12 mouse cellular contexts compared by ENCODE assay signal in the genomic region with DNA sequence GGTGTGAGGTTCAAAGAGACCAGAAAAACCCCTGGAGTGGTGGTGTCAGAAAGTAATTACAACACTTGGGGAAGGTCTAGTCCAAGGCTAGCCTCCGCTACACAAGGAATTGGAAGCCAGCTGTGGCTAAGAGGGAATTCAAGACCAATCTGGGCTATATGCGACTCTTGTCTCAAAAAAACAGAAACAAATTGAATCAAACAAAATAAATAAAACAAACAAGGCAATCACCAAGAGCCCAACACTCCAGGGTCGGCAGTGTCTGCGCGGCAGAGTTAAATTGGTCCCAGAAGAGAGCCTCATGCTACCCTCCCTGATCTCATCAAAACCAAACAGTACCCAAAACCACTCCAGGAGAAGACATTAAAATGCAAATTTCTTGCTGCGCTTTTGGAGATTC. TPM values are rescaled to one million over a fixed set of nuclear protein-coding genes. Genes with fewer than 3 reads are reported as not detected.
DNase-seq lines count a peak whose midpoint lies in the region; ATAC-seq and TF ChIP-seq lines count a peak whose summit lies in the region.
"Had no signal": no experiment of that assay in that cellular context is flagged by ENCODE, and none has a peak within 500 bp of the region (broad histone marks: within the 10 kb centered on the region; RNA-seq: fewer than 3 reads in every experiment).

No protein-coding gene starts in this region.

- peak overlapping the region; percentile 58 for H3K27ac ChIP-seq in left cerebral cortex, adult 2 months
- no peak overlapping the region for H3K27ac ChIP-seq in embryonic facial prominence, embryonic 13.5 days
- no peak overlapping the region for H3K27ac ChIP-seq in midbrain, embryonic 13.5 days

- WGBS in embryonic facial prominence, embryonic 13.5 days: 2% methylated on average over 6 of the region's 6 CpGs
- WGBS in midbrain, embryonic 13.5 days: 3% methylated on average over 6 of the region's 6 CpGs

- TF ChIP-seq CTCF in left cerebral cortex, adult 2 months (IDR thresholded peaks at IDR 0.05): no peak

- H3K4me2 ChIP-seq in embryonic facial prominence, embryonic 13.5 days: peak overlapping the region; percentile 79
- H3K4me2 ChIP-seq in midbrain, embryonic 13.5 days (replicated peaks): peak overlapping the region; percentile 72; the same call in 1 of the 2 replicates

- no peak overlapping the region for H3K9ac ChIP-seq in embryonic facial prominence, embryonic 13.5 days
- H3K9ac ChIP-seq in midbrain, embryonic 13.5 days (replicated peaks): no peak overlapping the region

- peak; percentile 17 for DNase-seq in embryo, embryonic 10.5 days (ENCODE audit: low spot score)
- no peak for DNase-seq in embryo, embryonic 11 days
- no peak for DNase-seq in left cerebral cortex, adult 2 months (ENCODE audit: extremely low spot score in 1 of 2, low spot score in 2 of 2)
- no peak for DNase-seq in left cerebral cortex, adult 18-20 months (ENCODE audit: low spot score in 2 of 2)
- DNase-seq in ovary, postnatal 10 days (ENCODE audit: low spot score): no peak
- DNase-seq in urinary bladder, postnatal 36 days (ENCODE audit: low spot score in 2 of 2): no peak
- DNase-seq: heart, adult 18-20 months; heart, postnatal 36 days had no signal

- H3K9me3 ChIP-seq in embryonic facial prominence, embryonic 13.5 days: no peaks in the 10 kb centered on the region
- no peaks in the 10 kb centered on the region for H3K9me3 ChIP-seq in midbrain, embryonic 13.5 days

- peaks cover 31% of the 10 kb centered on the region for H3K4me1 ChIP-seq in embryonic facial prominence, embryonic 13.5 days
- H3K4me1 ChIP-seq in midbrain, embryonic 13.5 days (replicated peaks): peaks cover 18% of the 10 kb centered on the region

- no peak for ATAC-seq in embryonic facial prominence, embryonic 13.5 days (ENCODE audit: insufficient number of reproducible peaks, insufficient read depth, low FRiP score, low TSS enrichment, low read depth)
- no peak for ATAC-seq in midbrain, embryonic 13.5 days

- intact Hi-C loops in left cerebral cortex, adult 2 months (cut with DNase I): loop anchor here (2.0 to 10.0 kb wide), 2 partner anchors 26 to 360 kb away; no protein-coding TSS in a partner anchor

- H3K4me3 ChIP-seq in left cerebral cortex, adult 2 months: peak overlapping the region; percentile 54
- peak overlapping the region; percentile 49; the same call in 1 of the 2 replicates for H3K4me3 ChIP-seq in embryonic facial prominence, embryonic 13.5 days
- no peak overlapping the region; the same call in 1 of the 2 replicates for H3K4me3 ChIP-seq in midbrain, embryonic 13.5 days (replicated peaks)
- H3K4me3 ChIP-seq: myocyte had no signal

- no peaks in the 10 kb centered on the region for H3K36me3 ChIP-seq in embryonic facial prominence, embryonic 13.5 days
- H3K36me3 ChIP-seq in midbrain, embryonic 13.5 days: no peaks in the 10 kb centered on the region
- H3K36me3 ChIP-seq: G1E had no signal

- peaks cover 64% of the 10 kb centered on the region for H3K27me3 ChIP-seq in embryonic facial prominence, embryonic 13.5 days
- H3K27me3 ChIP-seq in midbrain, embryonic 13.5 days: peaks cover 61% of the 10 kb centered on the region

RNA-seq across cellular contexts. Expression of a gene that starts 1.4 kb away (rescaled TPM):
- total RNA-seq in left cerebral cortex, adult 2 months (2021): 10 to 100 TPM; 27.3 to 30.0 TPM
- 10 to 100 TPM; 26.7 to 31.3 TPM for total RNA-seq in left cerebral cortex, adult 18-20 months (2021)
- 3.4 and 4.1 TPM in 2 replicates for polyA plus RNA-seq in embryonic facial prominence, embryonic 13.5 days (2015; fragmentation: Nextera tagmentation; extraction: Ambion mirVana)
- 0.21 and 0.43 TPM in 2 replicates for polyA plus RNA-seq in midbrain, embryonic 13.5 days (2015; fragmentation: Nextera tagmentation; extraction: Ambion mirVana)
- polyA plus RNA-seq: G1E had no signal

RNA-seq across cellular contexts. Expression of a gene that starts 28.3 kb away (rescaled TPM):
- total RNA-seq in left cerebral cortex, adult 2 months (2021): 100 to 1,000 TPM; 147 TPM
- total RNA-seq in left cerebral cortex, adult 18-20 months (2021): 100 to 1,000 TPM; 135 to 140 TPM
- 152 and 163 TPM in 2 replicates for polyA plus RNA-seq in embryonic facial prominence, embryonic 13.5 days (2015; fragmentation: Nextera tagmentation; extraction: Ambion mirVana)
- 238 and 256 TPM in 2 replicates for polyA plus RNA-seq in midbrain, embryonic 13.5 days (2015; fragmentation: Nextera tagmentation; extraction: Ambion mirVana)

RNA-seq across cellular contexts. Expression of a gene that starts 50.7 kb away (rescaled TPM):
- total RNA-seq in left cerebral cortex, adult 2 months (2021): under 1 TPM in 1 of 2 experiments, not detected in 1; 0.14 TPM
- total RNA-seq in left cerebral cortex, adult 18-20 months (2021): not detected
- polyA plus RNA-seq in embryonic facial prominence, embryonic 13.5 days (2015; fragmentation: Nextera tagmentation; extraction: Ambion mirVana): not detected in 2 replicates
- not detected in 2 replicates for polyA plus RNA-seq in midbrain, embryonic 13.5 days (2015; fragmentation: Nextera tagmentation; extraction: Ambion mirVana)
- total RNA-seq: heart, postnatal 36 days had no signal
- polyA plus RNA-seq: myocyte had no signal
